In genomic region chr9:50941804-50942401, GRCm38 (mm10) we compare ENCODE assay signal across 14 mouse cellular contexts.
"Had no signal": no experiment of that assay in that cellular context is flagged by ENCODE, and none has a peak within 500 bp of the region (broad histone marks: within the 10 kb centered on the region; RNA-seq: fewer than 3 reads in every experiment).

No protein-coding gene starts in this region.

- H3K27ac ChIP-seq: kidney, postnatal 0 days; layer of hippocampus, adult 2 months; limb, embryonic 12.5 days; liver, embryonic 13.5 days; lung, embryonic 15.5 days; midbrain, embryonic 15.5 days; neural tube, embryonic 12.5 days; stomach, postnatal 0 days had no signal

- H3K9ac ChIP-seq: limb, embryonic 12.5 days; liver, embryonic 13.5 days; liver, postnatal 0 days; lung, embryonic 15.5 days; midbrain, embryonic 15.5 days; neural tube, embryonic 12.5 days had no signal

- H3K4me1 ChIP-seq: limb, embryonic 12.5 days; lung, embryonic 15.5 days; midbrain, embryonic 15.5 days; neural tube, embryonic 12.5 days had no signal

- DNase-seq: kidney, adult 11 months; kidney, adult 9 months; kidney, postnatal 4 days; liver; liver, embryonic 13.5 days; liver, postnatal 0 days had no signal

- H3K9me3 ChIP-seq: limb, embryonic 12.5 days; liver, embryonic 13.5 days; lung, embryonic 15.5 days; midbrain, embryonic 15.5 days; neural tube, embryonic 12.5 days had no signal

- H3K27me3 ChIP-seq: limb, embryonic 12.5 days; liver, embryonic 13.5 days; lung, embryonic 15.5 days; midbrain, embryonic 15.5 days; neural tube, embryonic 12.5 days had no signal

- H3K36me3 ChIP-seq: limb, embryonic 12.5 days; lung, embryonic 15.5 days; midbrain, embryonic 15.5 days; neural tube, embryonic 12.5 days had no signal

- H3K4me3 ChIP-seq: layer of hippocampus, adult 2 months; limb, embryonic 12.5 days; liver, embryonic 13.5 days; lung, embryonic 15.5 days; midbrain, embryonic 15.5 days; neural tube, embryonic 12.5 days had no signal

- H3K4me2 ChIP-seq: limb, embryonic 12.5 days; liver, embryonic 13.5 days; lung, embryonic 15.5 days; midbrain, embryonic 15.5 days; neural tube, embryonic 12.5 days had no signal

- ATAC-seq: inflammation-experienced regulatory T-cells, adult 6 months; liver, postnatal 0 days; midbrain, embryonic 15.5 days had no signal
